Mouse (Mus musculus): ENCODE data around the gene Cd209d. TPM values are rescaled to one million over a fixed set of nuclear protein-coding genes. Genes with fewer than 3 reads are reported as not detected.

Gene Cd209d
- polyA plus RNA-seq (2017; shearing (Covaris generic)): not detected

GRCm38 (mm10) chr8:3878455-3878854 is at the start of gene Cd209d:
Gene Cd209d, minus strand, starts transcription at chr8:3878555.

GRCm38 (mm10) chr8:3926744-3927143 is 48.4 kb upstream of the Cd209d start, which contains the start of gene Cd209b:
Gene Cd209b, minus strand, starts transcription at chr8:3926844.

GRCm38 (mm10) chr8:3854209-3854608 is 24.1 kb downstream of the Cd209d start, which contains the start of gene Cd209e:
Gene Cd209e, minus strand, starts transcription at chr8:3854309.

Other genes starting within 250 kb of the Cd209d start
- gene Stxbp2, start 247.6 kb downstream of the Cd209d start, polyA plus RNA-seq (2017; shearing (Covaris generic)): 238 TPM
- not detected for gene Retn, start 222.8 kb downstream of the Cd209d start, polyA plus RNA-seq (2017; shearing (Covaris generic))
- not detected for gene Mcemp1, start 212.8 kb downstream of the Cd209d start, polyA plus RNA-seq (2017; shearing (Covaris generic))
- gene Fcor, start 206.2 kb downstream of the Cd209d start, polyA plus RNA-seq (2017; shearing (Covaris generic)): not detected
- 39.1 TPM for gene Trappc5, start 202.3 kb downstream of the Cd209d start, polyA plus RNA-seq (2017; shearing (Covaris generic))
- gene Fcer2a, start 184.4 kb downstream of the Cd209d start, polyA plus RNA-seq (2017; shearing (Covaris generic)): 0.37 TPM
- not detected for gene Clec4g, start 157.9 kb downstream of the Cd209d start, polyA plus RNA-seq (2017; shearing (Covaris generic))
- not detected for gene Cd209a, start 129.6 kb downstream of the Cd209d start, polyA plus RNA-seq (2017; shearing (Covaris generic))
- not detected for gene Cd209e, start 24.2 kb downstream of the Cd209d start, polyA plus RNA-seq (2017; shearing (Covaris generic))
- not detected for gene Cd209b, start 48.3 kb upstream of the Cd209d start, polyA plus RNA-seq (2017; shearing (Covaris generic))
- gene Cd209c, start 76.2 kb upstream of the Cd209d start, polyA plus RNA-seq (2017; shearing (Covaris generic)): 0.40 TPM
- gene Cd209f, start 227.3 kb upstream of the Cd209d start, polyA plus RNA-seq (2017; shearing (Covaris generic)): not detected